Mouse (Mus musculus) midbrain, embryonic 11.5 days (tissue): Measurements from ENCODE around the gene Stk16. TPM values are rescaled to one million over a fixed set of nuclear protein-coding genes. Genes with fewer than 3 reads are reported as not detected.

ENCODE experiments used
- microRNA-seq: library from miRNA; unstranded; fragments of <30 nt; microRNA quantifications from one replicate; pipeline ENCODE4, GENCODE M21; 2017
- polyA plus RNA-seq: library from polyadenylated mRNA; unstranded; fragments of >200 nt; fragmentation: Nextera tagmentation; extraction: Ambion mirVana; gene quantifications from 2 replicates; pipeline ENCODE4 v1.2.1, GENCODE M21; 2014

Stk16 gene
- polyA plus RNA-seq, 1 experiment from 2014 or later: 116 TPM

Small RNA genes within 50 kb of the gene (microRNA-seq; reads per million reads assigned to microRNA genes)
- not detected for gene Gm27943

Other genes with a start within 250 kb of the Stk16 start
- 12.9 and 13.0 TPM in 2 replicates for gene Nhej1, start 85.6 kb upstream of the Stk16 start, polyA plus RNA-seq
- not detected in 2 replicates for gene Slc23a3, start 76.9 kb upstream of the Stk16 start, polyA plus RNA-seq
- 45.5 and 49.8 TPM in 2 replicates for gene Cnppd1, start 68.1 kb upstream of the Stk16 start, polyA plus RNA-seq
- 55.1 and 58.3 TPM in 2 replicates for gene Retreg2, start 68.1 kb upstream of the Stk16 start, polyA plus RNA-seq
- 30.1 and 33.6 TPM in 2 replicates for gene Zfand2b, start 42.2 kb upstream of the Stk16 start, polyA plus RNA-seq
- gene Abcb6, start 30.4 kb upstream of the Stk16 start, polyA plus RNA-seq: 25.3 and 29.2 TPM in 2 replicates
- 14.3 and 14.4 TPM in 2 replicates for gene Ankzf1, start 18.7 kb upstream of the Stk16 start, polyA plus RNA-seq
- 17.3 and 18.8 TPM in 2 replicates for gene Atg9a, start 18.6 kb upstream of the Stk16 start, polyA plus RNA-seq
- gene Glb1l, start within 50 bp of the Stk16 start, polyA plus RNA-seq: 18.3 and 19.4 TPM in 2 replicates
- 7.9 and 9.6 TPM in 2 replicates for gene Tuba4a, start 9.0 kb downstream of the Stk16 start, polyA plus RNA-seq
- gene A630095N17Rik, start 21.3 kb downstream of the Stk16 start, polyA plus RNA-seq: not detected in 2 replicates
- 15.9 and 18.1 TPM in 2 replicates for gene Dnajb2, start 25.6 kb downstream of the Stk16 start, polyA plus RNA-seq
- gene Ptprn, start 53.7 kb downstream of the Stk16 start, polyA plus RNA-seq: 4.2 and 4.4 TPM in 2 replicates
- gene Resp18, start 67.6 kb downstream of the Stk16 start, polyA plus RNA-seq: 28.5 and 34.8 TPM in 2 replicates
- 149 TPM in 2 replicates for gene Dnpep, start 107.2 kb downstream of the Stk16 start, polyA plus RNA-seq
- 0.52 and 0.68 TPM in 2 replicates for gene Des, start 149.5 kb downstream of the Stk16 start, polyA plus RNA-seq
- gene Speg, start 164.5 kb downstream of the Stk16 start, polyA plus RNA-seq: 13.4 and 15.2 TPM in 2 replicates
- 56.1 and 56.4 TPM in 2 replicates for gene Gmppa, start 225.1 kb downstream of the Stk16 start, polyA plus RNA-seq
- gene Asic4, start 239.6 kb downstream of the Stk16 start, polyA plus RNA-seq: 4.6 and 5.9 TPM in 2 replicates